Mouse (Mus musculus) kidney, adult 8-10 months (tissue): ENCODE measurements at regions not wholly inside any gene's neighbourhood (a gene's known extent, or its start where the extent isn't known, plus 50 kb on each side); places are given as distances from the start of the nearest gene placed in this dataset.

Experiments used
- DNase-seq, 2 experiments: peaks; one replicate each; pipeline ENCODE4 v3.0.0; 2022

DNA sequence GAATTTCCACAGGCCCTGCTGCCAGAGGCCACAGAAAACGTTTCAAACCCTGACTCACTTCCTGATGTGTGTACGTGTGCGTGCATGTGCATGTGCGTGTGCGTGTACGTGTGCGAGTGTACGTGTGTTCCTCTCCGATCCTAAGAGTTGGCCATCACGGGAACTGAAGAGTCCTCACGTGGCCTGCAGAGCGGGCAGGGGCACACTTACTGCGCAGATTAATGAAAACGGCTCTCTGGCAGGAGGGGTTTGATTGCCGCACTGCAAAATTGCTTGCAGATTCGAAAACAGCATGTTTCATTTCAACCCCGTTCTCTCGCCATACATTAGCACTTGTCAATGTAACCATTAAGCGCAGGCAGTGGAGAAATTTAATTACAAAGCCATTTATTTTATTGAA, 135.0 kb upstream of the Six2 start:
- no peak for DNase-seq

DNA sequence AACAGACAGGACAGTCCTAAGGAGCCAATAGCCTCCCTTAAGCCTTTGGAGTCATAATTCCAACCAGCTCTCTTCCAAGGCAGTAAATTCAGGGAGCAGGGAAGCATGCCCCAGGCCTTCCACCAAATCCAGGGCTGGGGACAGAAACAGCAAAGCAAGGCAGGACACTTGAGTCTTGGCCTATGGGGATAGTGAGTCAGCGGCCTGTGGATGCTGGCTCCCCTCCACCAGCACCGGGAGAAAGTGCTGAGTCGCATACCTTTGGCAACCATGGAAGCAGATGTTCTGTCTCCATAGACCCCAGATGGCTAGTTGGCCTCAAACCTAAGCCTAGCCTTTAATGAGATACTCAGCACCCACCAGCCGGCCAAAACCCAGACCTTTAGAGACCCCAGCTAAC, 133.8 kb upstream of the Six2 start:
- DNase-seq = no peak

DNA sequence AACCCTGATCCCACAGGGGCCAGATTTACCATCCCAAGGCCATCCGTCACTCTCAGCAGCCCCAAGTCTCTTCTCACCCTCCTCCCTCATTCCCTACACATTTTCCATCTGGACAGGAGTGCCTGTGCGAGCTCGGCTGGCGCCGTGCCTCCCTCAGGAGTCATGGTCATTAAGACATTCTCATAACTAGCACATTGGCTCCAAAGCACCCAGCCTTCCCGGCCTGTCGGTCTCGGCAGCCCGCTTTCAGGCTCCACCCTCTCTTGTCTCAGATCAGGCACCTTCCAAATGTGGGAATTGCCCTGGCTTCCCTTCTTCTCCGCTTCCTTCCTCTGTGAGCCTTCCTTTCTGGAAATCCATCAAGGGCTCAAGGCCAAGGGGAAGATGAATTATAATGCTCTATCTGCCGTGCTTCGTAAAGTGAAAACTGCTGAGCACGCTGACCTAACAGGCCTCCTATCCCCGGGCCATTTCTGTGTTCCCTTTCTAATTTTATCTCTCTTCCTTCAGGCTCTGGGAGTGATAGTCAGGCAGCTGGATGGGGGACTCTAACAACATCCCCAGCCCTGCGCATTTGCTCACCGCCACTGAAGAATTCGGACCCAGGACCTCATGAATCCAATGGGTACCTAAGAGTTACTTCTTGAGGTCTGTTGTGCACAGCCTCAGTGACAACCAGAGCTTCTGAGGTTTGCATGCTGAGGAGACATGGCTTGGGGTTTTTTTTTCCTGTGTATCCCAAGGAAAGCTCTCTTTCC, 130.2 kb upstream of the Six2 start:
- DNase-seq = no peak

DNA sequence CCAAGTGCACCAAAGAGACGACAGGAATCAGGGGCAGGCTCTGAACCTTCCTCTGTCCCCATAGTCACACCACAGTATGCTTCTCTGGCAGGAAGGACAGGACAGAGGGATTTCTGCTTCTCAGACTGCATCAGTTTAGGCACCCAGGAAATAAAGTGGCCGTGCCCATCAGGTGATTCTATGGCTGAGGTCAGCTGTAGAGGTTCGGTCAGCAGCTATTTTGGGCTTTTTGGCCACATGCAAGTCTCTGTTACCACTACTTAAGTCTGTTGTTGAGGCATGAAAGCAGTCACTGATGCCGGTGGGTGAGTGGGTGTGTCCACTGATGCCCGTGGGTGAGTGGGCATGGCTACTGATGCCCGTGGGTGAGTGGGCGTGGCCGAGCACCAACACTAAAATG, 128.4 kb upstream of the Six2 start:
- DNase-seq = no peak

DNA sequence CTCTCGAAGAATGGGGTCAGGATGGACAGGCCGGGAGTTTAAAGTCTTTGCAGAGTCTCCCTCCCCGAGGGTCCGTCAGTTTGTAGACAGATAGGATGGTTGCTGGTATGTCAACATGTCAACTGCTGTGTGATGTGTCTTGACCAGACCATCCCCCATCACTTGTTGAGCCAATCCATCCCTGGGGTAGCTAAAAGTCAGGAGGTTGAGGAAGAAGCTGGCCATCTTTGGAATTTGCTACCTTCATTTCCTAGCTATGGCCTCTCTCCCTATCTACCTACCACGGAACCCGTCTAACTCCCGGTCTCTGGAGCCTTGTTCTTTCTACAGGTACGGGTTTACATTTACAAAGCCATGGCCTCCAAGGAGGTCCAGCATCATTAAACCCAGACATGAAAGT, 128.0 kb upstream of the Six2 start:
- DNase-seq = no peak

DNA sequence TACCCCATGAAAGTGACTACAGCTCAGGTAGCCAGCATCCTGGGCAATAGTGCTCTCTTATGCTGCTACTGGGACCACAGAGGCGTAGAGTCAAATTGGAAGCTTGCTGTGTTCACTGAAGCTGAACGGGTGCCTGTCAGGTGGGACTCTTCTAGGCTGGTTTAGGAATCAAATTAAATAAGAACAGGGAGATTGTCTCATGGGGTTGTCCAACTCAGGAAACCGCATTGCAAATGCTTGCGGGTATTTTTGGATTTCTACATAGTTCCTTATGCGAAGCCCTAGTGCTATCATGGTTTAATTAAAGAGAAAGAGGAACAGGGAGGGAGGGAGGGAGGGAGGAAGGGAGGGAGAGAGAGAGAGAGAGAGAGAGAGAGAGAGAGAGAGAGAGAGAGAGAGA, 120.5 kb upstream of the Six2 start:
- DNase-seq = no peak

DNA sequence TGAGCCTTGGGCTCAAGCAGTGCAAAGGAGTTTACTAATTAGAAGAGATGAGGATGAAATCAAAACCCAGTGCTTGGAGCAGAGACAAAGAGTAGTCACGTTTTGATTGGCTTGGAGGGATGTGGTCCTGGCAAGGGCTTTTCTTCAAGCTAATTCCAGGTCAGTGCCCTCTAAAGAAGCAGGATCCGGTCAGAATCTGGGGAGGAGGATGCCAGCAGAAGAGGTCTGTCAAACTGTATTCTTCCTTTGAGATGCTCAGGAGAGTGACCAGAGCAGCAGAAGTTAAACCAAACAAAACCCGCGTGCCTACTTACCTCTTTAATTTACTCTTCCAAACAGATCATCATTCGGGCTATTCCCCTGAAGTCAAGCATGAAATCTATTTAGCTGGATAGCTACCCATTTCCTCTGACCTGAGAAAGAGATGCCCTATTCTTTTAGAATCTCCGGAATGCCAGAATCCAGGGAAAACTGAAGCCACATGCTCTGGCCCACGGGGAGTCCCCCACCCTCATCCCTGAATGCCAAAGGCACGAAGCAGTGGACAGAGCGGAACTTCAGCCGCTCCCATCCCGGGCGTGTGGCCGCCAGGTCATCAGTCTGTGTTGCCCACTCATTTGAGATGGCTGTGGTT, 117.8 kb upstream of the Six2 start:
- no peak for DNase-seq

DNA sequence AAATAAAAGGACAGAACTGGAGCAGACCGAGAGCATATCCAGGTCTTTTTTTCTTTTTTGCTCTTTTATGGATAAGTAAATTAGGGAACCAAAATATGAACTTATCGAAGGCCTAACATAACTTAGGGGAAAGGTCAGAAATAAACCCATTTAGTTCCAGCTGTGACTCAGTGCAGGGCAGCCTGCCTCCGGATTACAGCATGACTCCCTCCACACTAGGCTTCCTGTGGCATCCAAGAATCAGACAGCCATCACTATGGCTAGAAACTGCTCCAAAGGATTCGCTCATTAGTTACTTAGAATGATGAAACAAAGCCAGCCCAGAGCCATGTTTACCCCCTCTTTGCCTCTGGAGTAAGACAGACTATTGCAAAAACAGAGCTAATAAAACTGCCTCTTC, 116.6 kb upstream of the Six2 start:
- DNase-seq = no peak

DNA sequence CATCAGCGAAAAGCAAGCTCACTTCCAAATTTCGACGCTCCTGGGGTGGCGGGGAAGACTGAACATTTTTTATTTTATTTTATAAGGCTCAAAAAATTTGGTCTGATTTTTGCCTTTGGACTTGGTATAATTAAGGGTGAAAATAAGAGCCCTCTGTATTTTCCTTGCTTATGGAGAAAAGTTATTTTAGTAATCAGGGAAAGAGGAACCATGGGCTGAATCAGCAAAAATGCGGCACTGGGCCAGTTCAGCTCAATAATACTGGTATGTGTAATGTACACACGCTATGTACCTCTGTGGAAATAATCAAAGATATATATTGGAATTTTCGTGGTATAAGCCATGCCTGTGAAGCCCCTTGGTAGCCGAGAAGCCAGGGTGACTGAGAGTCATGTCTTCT, 113.7 kb upstream of the Six2 start:
- no peak for DNase-seq

DNA sequence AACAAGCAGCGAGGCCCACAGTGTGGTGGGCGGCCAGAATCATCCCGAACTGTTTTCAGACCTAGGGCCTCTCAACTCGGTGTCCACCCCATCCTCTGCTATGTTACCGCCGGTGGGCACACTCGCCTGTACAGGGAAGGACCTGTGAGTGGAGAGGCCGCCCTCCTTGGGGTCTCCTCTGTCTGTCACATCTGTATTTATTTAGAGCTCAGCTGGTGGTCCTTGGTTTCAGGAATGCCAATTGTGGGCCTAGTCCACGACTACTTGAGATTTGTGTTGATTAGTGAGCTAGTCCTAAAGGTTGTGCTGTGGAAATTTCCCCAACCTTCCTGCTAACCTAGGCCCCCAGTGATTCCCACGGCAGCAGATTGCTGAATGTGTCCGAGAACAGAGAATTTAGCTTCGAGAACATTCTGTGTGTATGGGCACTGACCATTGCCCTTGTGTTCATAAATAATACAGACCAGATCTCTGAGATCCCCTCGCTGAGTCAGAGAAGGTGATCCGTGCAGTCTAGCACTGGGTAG, 113.1 kb upstream of the Six2 start:
- DNase-seq = no peak

DNA sequence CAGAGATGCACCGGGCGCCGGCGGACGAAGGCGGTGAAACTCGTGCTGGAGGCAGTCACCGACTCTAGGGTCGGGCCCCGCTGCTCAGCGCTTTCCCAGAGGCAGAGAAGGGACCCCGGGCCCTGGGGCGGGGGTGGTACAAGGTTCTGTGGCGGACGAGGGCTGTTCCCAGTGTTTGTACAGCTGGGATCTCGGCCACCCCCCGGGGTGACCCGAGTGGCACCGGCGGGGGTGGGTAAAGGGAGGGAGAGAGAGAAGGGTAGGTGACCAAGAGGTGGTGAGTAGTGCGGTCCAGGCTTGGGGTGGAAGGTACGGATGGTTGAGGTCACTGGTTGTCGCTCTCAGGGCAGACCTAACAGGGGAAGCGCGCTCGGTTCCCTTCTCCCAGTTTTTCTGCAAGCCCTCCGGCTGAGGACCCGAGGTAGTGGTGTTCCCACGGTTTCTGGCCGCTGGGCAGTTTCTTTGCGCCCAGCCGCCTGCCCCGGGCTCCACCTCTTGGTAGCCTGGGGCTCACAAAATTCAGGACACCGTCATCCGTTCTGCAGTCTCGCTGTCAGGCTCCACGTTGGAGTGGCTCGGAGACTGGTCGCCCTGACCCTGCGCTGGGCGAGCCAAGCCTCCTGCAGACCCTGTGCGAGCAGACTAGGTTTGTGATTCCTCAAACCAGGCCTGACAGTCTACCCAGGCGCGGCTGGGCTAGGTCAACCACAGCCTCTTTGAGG, 112.4 kb upstream of the Six2 start:
- DNase-seq = no peak

DNA sequence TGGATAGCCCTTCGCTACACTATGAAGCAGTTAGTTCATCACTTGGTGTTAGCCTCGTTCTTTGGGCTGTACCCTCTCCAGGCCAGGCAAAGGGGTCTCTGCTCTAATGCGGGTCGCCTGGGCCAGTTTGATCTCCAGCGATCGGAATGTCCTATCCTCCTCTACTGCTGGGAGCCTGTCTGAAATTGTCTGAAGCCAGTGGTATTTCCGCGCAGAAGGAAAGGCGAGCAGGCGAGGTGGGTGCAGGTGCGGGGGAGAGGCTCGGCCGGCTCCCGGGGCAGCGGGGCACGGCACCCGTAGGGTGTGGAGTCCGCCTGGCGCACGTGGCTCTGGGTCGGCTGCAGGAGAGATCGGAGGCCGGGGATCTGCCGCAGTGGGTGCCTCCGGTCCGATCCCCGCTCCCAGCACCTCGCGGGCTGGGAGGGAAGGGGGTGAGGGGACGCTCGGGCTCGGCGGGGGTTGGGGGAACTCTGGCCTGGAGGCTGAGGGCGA, 111.8 kb upstream of the Six2 start:
- DNase-seq = no peak

DNA sequence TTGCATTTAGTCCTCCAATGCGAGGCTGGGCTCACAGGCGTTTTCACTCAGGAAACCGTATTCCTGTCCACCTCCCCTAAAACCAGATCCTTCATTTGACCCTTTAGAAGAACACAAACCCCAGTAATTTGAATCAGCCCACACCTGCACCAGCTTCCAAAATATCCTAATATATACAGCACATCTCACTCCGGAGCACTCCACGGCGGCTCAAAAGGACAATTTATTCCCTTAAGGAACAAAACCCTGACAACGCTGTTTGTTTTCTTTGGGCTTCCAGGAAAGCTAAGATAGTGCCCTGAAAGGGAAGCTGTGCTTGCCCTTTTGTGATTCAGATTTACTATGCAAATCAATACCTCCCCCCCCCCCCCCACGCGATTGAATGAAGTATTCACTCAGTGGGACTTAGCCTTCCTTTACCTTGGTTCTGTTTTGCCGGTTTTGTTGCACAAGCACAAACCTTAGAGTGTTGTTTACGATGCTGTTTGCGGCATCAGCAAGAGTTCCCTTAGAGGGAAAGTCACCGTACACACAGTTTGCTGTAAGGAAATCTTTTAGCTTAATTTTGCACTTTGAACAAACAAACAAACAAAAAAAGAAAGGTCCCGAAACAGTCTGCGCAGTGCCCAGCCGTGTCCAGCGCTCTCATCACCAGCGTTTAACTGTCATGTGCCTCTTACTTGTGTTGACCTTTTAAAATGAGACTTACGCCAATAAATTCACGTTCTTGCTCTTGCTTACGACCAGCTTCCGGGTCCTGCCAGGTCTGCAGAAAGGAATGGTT, 111.2 kb upstream of the Six2 start:
- peak in 1 of 2 experiments; percentile 2 for DNase-seq

DNA sequence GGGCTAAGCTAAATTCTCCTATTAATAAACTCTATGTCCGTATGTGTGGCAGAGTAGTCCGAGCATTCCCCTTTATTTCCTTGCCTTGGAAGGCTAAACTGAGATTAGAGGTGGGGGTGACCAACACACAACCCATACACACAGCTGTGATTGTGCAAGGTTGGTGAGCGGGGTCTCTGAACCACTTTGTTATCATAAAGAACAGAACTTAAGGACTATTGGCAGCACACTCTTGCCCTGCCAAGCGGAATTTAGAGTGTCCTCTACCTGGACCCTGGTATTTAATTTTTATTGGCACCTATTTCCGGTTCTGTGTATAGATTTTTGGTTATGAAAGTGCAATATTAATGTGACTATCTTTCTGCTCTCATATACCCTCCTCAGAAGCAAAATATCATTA, 109.7 kb upstream of the Six2 start:
- DNase-seq = no peak

DNA sequence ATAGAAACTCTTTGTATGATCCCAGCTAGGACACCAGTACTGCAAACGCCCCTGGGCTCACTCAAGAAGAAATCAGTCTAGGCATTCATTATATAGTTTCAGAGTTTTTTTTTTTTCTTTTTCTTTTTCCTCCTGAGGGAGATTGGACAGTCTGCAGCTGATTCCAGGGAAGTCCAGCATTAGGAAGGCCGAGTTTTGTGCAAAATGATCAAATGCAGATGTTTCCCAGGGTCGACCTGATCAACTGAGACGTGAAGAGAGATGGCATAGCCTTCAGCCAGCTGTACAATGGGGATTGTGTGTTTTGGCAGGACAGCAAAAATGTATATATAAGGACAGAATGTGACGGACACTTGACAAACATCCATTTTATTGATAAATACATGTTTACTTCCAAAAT, 107.7 kb upstream of the Six2 start:
- no peak for DNase-seq

DNA sequence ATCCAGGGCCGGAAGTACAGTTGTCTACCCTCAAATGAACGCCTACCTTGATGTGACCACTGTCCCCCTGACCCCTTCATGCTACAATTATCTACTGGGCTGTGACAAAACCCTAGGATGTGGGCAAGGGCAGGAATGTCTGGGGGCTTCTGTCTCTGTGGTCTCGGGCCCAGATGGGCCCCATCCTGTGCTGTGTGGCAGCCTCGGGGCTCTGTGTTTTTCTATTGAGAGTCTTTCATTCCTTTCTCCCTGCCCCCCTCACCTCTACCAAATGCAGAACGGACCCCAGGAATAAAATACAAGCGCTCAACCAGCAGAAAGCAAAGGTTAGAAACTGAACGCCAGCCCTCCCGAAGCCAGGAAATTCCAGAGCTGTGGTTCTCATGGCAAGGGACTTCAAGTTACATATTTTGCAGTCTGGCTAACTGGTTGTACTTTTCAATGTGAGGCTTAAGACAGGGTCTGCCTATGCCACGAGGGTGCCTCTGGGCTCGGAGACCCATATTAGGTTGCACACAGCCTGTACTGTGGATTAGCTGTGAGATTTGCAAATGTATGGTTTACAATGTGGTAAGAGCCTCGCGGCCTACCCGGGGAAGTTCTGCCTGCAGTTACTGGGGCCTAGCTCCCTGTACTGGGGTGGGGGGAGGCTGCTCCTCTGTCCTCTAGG, 97.7 kb upstream of the Six2 start:
- no peak for DNase-seq

DNA sequence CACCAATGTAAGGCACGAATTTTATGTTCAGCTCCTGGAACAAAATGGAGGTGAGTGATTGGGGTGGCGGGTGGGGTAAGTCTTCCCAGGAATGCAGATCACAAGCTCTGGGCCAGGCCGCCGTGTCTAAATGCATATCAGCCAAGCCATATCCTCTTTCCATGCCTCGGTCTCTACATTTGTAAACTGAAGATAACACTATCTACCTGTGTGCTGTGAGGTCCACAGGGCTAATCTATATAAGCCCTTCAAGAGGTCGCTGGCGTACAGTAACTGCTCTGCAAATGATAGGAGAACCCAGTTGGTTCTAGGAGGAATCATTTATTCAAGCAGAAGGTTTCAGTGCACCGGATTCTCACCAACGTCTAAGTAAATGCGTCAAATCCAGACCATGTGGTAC, 92.4 kb upstream of the Six2 start:
- no peak for DNase-seq

DNA sequence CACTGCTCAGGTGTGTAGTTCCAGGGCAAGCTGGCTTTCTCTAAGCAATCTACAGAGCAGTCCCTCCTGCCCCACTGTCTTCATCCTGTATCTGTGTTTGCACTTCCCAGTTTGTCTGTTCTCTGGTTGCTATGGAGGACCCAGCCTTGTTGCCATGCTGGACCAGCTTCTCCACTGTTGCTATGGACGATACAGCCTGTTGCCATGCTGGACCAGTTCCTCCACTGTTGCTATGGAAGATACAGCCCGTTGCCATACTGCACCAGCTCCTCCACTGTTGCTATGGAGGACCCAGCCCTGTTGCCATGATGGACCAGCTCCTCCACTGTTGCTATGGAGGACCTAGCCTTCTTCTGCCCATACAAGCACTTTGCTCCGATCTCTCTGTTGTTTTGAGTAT, 88.8 kb upstream of the Six2 start:
- DNase-seq = no peak

DNA sequence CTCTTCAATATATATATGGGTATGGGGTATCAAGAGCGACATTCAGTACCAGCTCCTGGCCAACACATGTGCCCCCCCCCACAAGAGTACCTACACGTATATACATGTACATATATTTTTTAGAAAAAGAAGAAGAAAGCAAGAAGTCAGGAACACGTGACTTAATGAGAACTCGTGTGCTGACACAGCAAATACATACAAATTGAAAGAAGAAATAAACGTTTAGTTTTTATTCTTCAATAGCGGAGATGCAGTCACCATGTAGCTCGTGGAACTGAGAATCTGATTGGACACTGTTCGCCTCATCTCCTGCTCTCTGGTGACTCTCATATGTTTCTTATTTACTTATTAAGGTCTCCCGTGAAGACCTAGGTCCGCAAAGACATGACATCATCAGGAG, 80.3 kb upstream of the Six2 start:
- DNase-seq = no peak

DNA sequence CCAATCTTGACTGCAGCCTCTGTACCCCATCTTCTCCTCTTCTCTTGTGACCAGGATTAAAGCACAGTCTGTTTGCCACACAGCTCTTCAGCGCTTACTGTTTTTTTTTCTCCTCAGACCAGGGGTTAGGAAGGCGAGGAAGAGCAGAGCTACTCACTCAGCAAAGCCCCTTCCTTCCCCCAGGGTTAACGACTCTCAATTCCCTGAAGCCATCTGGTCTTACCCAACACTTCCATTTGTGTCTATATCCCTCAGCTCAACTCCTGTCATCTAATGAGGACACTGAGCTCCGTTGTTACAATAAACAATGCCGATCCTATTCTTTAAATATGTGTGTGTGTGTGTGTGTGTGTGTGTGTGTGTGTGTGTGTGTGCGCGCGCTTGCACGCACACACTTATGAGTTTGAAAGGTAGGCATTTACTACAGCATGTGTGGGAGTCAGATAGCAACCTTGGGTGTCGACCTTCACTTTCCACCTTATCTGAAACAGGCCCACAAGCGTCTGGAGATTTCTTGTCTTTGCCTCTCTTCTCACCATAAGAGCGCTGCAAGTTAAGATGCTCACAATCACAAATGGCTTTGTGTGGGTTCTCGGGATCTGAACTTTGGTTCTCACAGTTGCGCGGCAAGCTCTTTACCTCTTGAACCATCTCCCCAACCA, 79.3 kb upstream of the Six2 start:
- no peak for DNase-seq

DNA sequence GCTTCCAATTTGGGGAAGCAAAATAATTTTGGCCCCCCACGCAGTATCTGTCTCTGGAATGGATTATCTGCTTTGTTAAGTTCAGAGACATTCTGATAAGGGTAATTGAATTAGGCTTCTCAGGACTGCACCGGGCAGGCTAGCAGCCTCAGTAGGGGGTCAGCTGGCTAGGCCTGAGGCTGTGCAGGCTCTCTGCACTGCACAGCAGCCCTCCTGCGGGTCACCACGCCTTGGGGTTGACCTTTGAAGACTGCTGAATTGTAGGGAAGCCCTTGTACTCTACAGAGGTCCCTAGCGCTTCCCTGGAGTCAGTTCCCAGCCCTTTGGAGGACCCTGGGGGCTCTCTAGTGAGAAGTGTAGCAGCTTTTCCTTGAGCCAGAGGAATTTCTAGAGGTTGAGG, 78.5 kb upstream of the Six2 start:
- no peak for DNase-seq

DNA sequence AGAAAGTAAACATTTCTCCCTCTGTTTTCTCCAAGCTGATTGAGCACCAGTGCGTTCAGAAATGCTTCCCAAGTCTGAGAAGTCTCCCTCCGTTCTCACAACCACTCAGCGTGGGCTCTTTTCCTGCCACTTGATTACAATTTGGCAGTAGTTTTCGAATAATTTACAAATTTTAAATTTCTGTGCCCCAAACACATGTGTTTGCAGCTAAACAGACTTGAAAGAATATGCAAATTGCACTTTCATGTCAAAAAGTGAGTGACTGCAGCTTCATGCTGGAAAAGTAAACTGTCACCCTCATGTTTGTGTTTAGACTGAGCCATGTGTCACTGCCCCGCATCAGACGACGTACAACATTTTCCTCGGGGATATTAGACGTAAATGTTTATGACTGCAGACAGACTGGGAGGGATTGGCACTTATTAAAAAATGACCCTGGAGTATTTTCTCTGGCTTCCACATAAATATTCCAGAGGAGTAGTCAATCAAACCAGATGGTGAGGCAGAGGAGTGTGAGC, 70.6 kb upstream of the Six2 start:
- no peak for DNase-seq
